Comparison of ENCODE assay signal across 9 mouse cellular contexts in genomic region chr3:95651391-95652203, GRCm38 (mm10). TPM values are rescaled to one million over a fixed set of nuclear protein-coding genes. Genes with fewer than 3 reads are reported as not detected.
DNase-seq lines count a peak whose midpoint lies in the region; ATAC-seq and TF ChIP-seq lines count a peak whose summit lies in the region.
"Had no signal": no experiment of that assay in that cellular context is flagged by ENCODE, and none has a peak within 500 bp of the region (broad histone marks: within the 10 kb centered on the region; RNA-seq: fewer than 3 reads in every experiment).

No protein-coding gene starts in this region.

- no peak for DNase-seq in heart, adult 9 months (ENCODE audit: low spot score in 2 of 2)
- no peak for DNase-seq in testis, postnatal 14 days (ENCODE audit: low spot score)
- DNase-seq in stomach, postnatal 0 days (ENCODE audit: low spot score): no peak
- DNase-seq in thymus, postnatal 10 days (ENCODE audit: low spot score in 2 of 2): no peak

- no peak for TF ChIP-seq POLR2A in testis, adult 2 months (IDR thresholded peaks at IDR 0.05; ENCODE audit: control insufficient read depth, low read depth, low read length)

- H3K27ac ChIP-seq in heart, embryonic 12.5 days (ENCODE audit: poor library complexity, severe bottlenecking): peak overlapping the region; percentile 87
- H3K27ac ChIP-seq in testis, adult 2 months (ENCODE audit: control insufficient read depth, insufficient read depth, low read depth, low read length): no peak overlapping the region; the same call in none of the 2 replicates
- H3K27ac ChIP-seq in intestine, embryonic 16.5 days (ENCODE audit: low read length): peak overlapping the region; percentile 71
- peak overlapping the region; percentile 92 for H3K27ac ChIP-seq in stomach, postnatal 0 days (replicated peaks)
- H3K27ac ChIP-seq in midbrain, embryonic 13.5 days: no peak overlapping the region

- no peaks in the 10 kb centered on the region for H3K9me3 ChIP-seq in heart, embryonic 12.5 days (replicated peaks)
- no peaks in the 10 kb centered on the region for H3K9me3 ChIP-seq in intestine, embryonic 16.5 days (ENCODE audit: control insufficient read depth, low read length)
- H3K9me3 ChIP-seq in stomach, postnatal 0 days (ENCODE audit: control insufficient read depth, low read length): no peaks in the 10 kb centered on the region
- H3K9me3 ChIP-seq in midbrain, embryonic 13.5 days: no peaks in the 10 kb centered on the region

- no peak for ATAC-seq in heart, embryonic 12.5 days (ENCODE audit: insufficient number of reproducible peaks, low FRiP score)
- no peak for ATAC-seq in intestine, embryonic 16.5 days
- no peak for ATAC-seq in stomach, postnatal 0 days (ENCODE audit: low FRiP score, low TSS enrichment)
- no peak for ATAC-seq in midbrain, embryonic 13.5 days
- ATAC-seq: midbrain, embryonic 16.5 days had no signal

- no peak overlapping the region for H3K4me2 ChIP-seq in heart, embryonic 12.5 days
- no peak overlapping the region for H3K4me2 ChIP-seq in intestine, embryonic 16.5 days (ENCODE audit: low read depth, low read length)
- H3K4me2 ChIP-seq in stomach, postnatal 0 days (replicated peaks; ENCODE audit: low read depth): no peak overlapping the region
- no peak overlapping the region for H3K4me2 ChIP-seq in midbrain, embryonic 13.5 days (replicated peaks)

- WGBS in heart, embryonic 12.5 days: 83% methylated on average over 16 of the region's 16 CpGs
- WGBS in intestine, embryonic 16.5 days: 85% methylated on average over 16 of the region's 16 CpGs
- WGBS in stomach, postnatal 0 days: 86% methylated on average over 16 of the region's 16 CpGs
- WGBS in midbrain, embryonic 13.5 days: 94% methylated on average over 16 of the region's 16 CpGs

- no peak for TF ChIP-seq EP300 in stomach, postnatal 0 days (optimal IDR thresholded peaks at IDR 0.05)

- no peak overlapping the region for H3K9ac ChIP-seq in heart, embryonic 12.5 days
- H3K9ac ChIP-seq in intestine, embryonic 16.5 days (ENCODE audit: low read depth, low read length): no peak overlapping the region
- no peak overlapping the region for H3K9ac ChIP-seq in stomach, postnatal 0 days (ENCODE audit: low read length)
- H3K9ac ChIP-seq in midbrain, embryonic 13.5 days (replicated peaks): no peak overlapping the region

- no peaks in the 10 kb centered on the region for H3K36me3 ChIP-seq in heart, embryonic 12.5 days
- H3K36me3 ChIP-seq in testis, adult 2 months (ENCODE audit: control insufficient read depth, insufficient read depth, low read length): no peaks in the 10 kb centered on the region
- H3K36me3 ChIP-seq in intestine, embryonic 16.5 days (ENCODE audit: control insufficient read depth, insufficient read depth, low read length): no peaks in the 10 kb centered on the region
- H3K36me3 ChIP-seq in stomach, postnatal 0 days (ENCODE audit: control insufficient read depth, insufficient read depth, low read length): no peaks in the 10 kb centered on the region
- no peaks in the 10 kb centered on the region for H3K36me3 ChIP-seq in midbrain, embryonic 13.5 days

- no peak for TF ChIP-seq CTCF in testis, adult 2 months (IDR thresholded peaks at IDR 0.05; ENCODE audit: control insufficient read depth, insufficient read depth, insufficient replicate concordance, low read depth, low read length)
- no peak for TF ChIP-seq CTCF in stomach, postnatal 0 days (IDR thresholded peaks at IDR 0.05; ENCODE audit: low read depth)

- H3K4me1 ChIP-seq in heart, embryonic 12.5 days (replicated peaks): peaks cover 38% of the 10 kb centered on the region
- H3K4me1 ChIP-seq in testis, adult 2 months (ENCODE audit: control insufficient read depth, insufficient read depth, low read length): peaks cover 9% of the 10 kb centered on the region
- peaks cover 16% of the 10 kb centered on the region for H3K4me1 ChIP-seq in intestine, embryonic 16.5 days (ENCODE audit: control insufficient read depth, insufficient read depth, low read length)
- H3K4me1 ChIP-seq in stomach, postnatal 0 days (replicated peaks; ENCODE audit: control insufficient read depth, insufficient read depth): peaks cover 6% of the 10 kb centered on the region; the same call in 1 of the 2 replicates
- peaks cover 9% of the 10 kb centered on the region for H3K4me1 ChIP-seq in midbrain, embryonic 13.5 days (replicated peaks)

- H3K4me3 ChIP-seq in heart, embryonic 12.5 days: no peak overlapping the region
- peak overlapping the region; percentile 74; the same call in 1 of the 2 replicates for H3K4me3 ChIP-seq in testis, adult 2 months (ENCODE audit: control insufficient read depth, low read depth, low read length)
- H3K4me3 ChIP-seq in intestine, embryonic 16.5 days (ENCODE audit: low read length): no peak overlapping the region
- H3K4me3 ChIP-seq in stomach, postnatal 0 days (ENCODE audit: low read depth, low read length): no peak overlapping the region
- H3K4me3 ChIP-seq in midbrain, embryonic 13.5 days (replicated peaks): no peak overlapping the region

- H3K27me3 ChIP-seq in heart, embryonic 12.5 days (replicated peaks): no peaks in the 10 kb centered on the region
- no peaks in the 10 kb centered on the region for H3K27me3 ChIP-seq in testis, adult 2 months (ENCODE audit: control insufficient read depth, insufficient read depth, low read length)
- H3K27me3 ChIP-seq in intestine, embryonic 16.5 days (replicated peaks; ENCODE audit: control insufficient read depth, insufficient read depth, low read length): no peaks in the 10 kb centered on the region
- H3K27me3 ChIP-seq in stomach, postnatal 0 days (ENCODE audit: control insufficient read depth, insufficient read depth, low read length): no peaks in the 10 kb centered on the region
- H3K27me3 ChIP-seq in midbrain, embryonic 13.5 days: no peaks in the 10 kb centered on the region

RNA-seq across cellular contexts. Expression of gene Mcl1, which starts 7.0 kb away (rescaled TPM):
- polyA plus RNA-seq in heart, embryonic 12.5 days (2016; fragmentation: Nextera tagmentation; extraction: Ambion mirVana): 65.2 and 66.9 TPM in 2 replicates
- polyA plus RNA-seq in testis, adult 2 months (2012; rRNA removed): 27.4 and 40.2 TPM in 2 replicates
- polyA plus RNA-seq in intestine, embryonic 16.5 days (2015; fragmentation: Nextera tagmentation; extraction: Ambion mirVana): 14.7 and 17.0 TPM in 2 replicates
- polyA plus RNA-seq in stomach, postnatal 0 days (2015; fragmentation: Nextera tagmentation; extraction: Ambion mirVana): 57.9 and 59.2 TPM in 2 replicates
- 46.9 and 56.3 TPM in 2 replicates for polyA plus RNA-seq in midbrain, embryonic 13.5 days (2015; fragmentation: Nextera tagmentation; extraction: Ambion mirVana)

RNA-seq across cellular contexts. Expression of gene Ensa, which starts 26.8 kb away (rescaled TPM):
- 50.8 and 51.4 TPM in 2 replicates for polyA plus RNA-seq in heart, embryonic 12.5 days (2016; fragmentation: Nextera tagmentation; extraction: Ambion mirVana)
- 11.1 and 13.9 TPM in 2 replicates for polyA plus RNA-seq in testis, adult 2 months (2012; rRNA removed)
- 67.3 and 69.9 TPM in 2 replicates for polyA plus RNA-seq in intestine, embryonic 16.5 days (2015; fragmentation: Nextera tagmentation; extraction: Ambion mirVana)
- 42.3 and 44.2 TPM in 2 replicates for polyA plus RNA-seq in stomach, postnatal 0 days (2015; fragmentation: Nextera tagmentation; extraction: Ambion mirVana)
- polyA plus RNA-seq in midbrain, embryonic 13.5 days (2015; fragmentation: Nextera tagmentation; extraction: Ambion mirVana): 116 TPM in 2 replicates

RNA-seq across cellular contexts. Expression of gene Adamtsl4, which starts 36.1 kb away (rescaled TPM):
- 4.3 and 4.9 TPM in 2 replicates for polyA plus RNA-seq in heart, embryonic 12.5 days (2016; fragmentation: Nextera tagmentation; extraction: Ambion mirVana)
- polyA plus RNA-seq in testis, adult 2 months (2012; rRNA removed): 0.74 and 2.3 TPM in 2 replicates
- 2.5 and 3.2 TPM in 2 replicates for polyA plus RNA-seq in intestine, embryonic 16.5 days (2015; fragmentation: Nextera tagmentation; extraction: Ambion mirVana)
- 9.4 and 10.4 TPM in 2 replicates for polyA plus RNA-seq in stomach, postnatal 0 days (2015; fragmentation: Nextera tagmentation; extraction: Ambion mirVana)
- polyA plus RNA-seq in midbrain, embryonic 13.5 days (2015; fragmentation: Nextera tagmentation; extraction: Ambion mirVana): 0.68 and 1.9 TPM in 2 replicates

Comparison
In these comparisons a context has a peak if more than half of its experiments do, and no peak if none do; other contexts are left out.
1. H3K27ac ChIP-seq: peak in heart, embryonic 12.5 days (single experiment), intestine, embryonic 16.5 days (single experiment) and stomach, postnatal 0 days (single experiment); none in testis, adult 2 months (single experiment) and midbrain, embryonic 13.5 days (single experiment).